Mouse (Mus musculus): ENCODE results near the gene Fam76b.

The Fam76b gene

GRCm38 (mm10) chr9:13871631-13872030 lies 44.1 kb downstream of the Fam76b start:
- DNase-seq (ENCODE audit: low read depth), result no peak

GRCm38 (mm10) chr9:13874359-13874758 lies 46.8 kb downstream of the Fam76b start:
- no peak for DNase-seq (ENCODE audit: low read depth)

GRCm38 (mm10) chr9:13875340-13875739 lies 47.8 kb downstream of the Fam76b start:
- DNase-seq (ENCODE audit: low read depth), result no peak

DNA sequence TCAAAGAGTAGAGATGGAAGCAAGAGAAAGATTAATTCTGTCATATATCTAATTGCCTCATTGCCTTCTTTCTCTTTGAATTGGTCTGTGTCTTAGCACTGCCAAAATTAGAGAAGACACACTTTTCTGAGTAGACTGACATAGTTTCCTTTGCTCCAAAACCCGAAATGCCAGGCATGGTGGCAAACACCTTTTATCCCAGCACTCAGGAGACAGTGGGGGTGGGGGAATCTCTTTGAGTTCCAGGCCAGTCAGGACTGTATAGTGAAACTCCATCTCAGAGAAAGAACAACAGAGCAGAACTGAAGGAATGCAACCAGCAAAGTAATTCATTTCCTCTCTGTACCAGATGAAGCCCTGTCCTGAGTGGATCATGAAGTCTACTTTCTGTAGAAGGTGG lies 53.2 kb downstream of the Fam76b start:
- no peak for DNase-seq (ENCODE audit: low read depth)

GRCm38 (mm10) chr9:13882478-13882877 lies 55.0 kb downstream of the Fam76b start:
- DNase-seq (ENCODE audit: low read depth), result no peak

GRCm38 (mm10) chr9:13888981-13889380 lies 61.5 kb downstream of the Fam76b start:
- no peak for DNase-seq (ENCODE audit: low read depth)

- DNase-seq (ENCODE audit: low read depth), result peak; percentile 4
These were observed 62.1 kb downstream of the Fam76b start for GRCm38 (mm10) chr9:13889657-13890056.

DNA sequence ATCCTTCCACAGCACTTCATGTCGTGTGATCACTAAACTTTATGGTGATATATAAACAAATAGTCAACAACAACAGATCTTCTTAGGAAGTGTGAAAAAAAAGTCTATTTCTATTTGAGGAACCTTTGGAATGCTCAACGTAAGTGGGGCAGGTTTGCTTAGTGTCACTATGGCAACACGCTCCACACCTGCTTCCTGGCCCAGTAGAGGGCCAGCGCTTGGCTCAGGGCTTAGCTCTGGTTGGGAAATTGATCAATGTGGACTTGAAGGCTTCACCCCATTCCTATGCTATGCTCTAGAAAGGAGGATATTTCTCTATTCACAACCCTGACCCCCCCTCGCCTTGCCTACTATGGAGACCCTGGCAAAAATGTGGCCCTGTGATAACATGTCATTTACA lies 62.7 kb downstream of the Fam76b start:
- no peak for DNase-seq (ENCODE audit: low read depth)

GRCm38 (mm10) chr9:13891888-13892287 lies 64.4 kb downstream of the Fam76b start:
- DNase-seq (ENCODE audit: low read depth), result no peak

GRCm38 (mm10) chr9:13893044-13893443 lies 65.5 kb downstream of the Fam76b start:
- DNase-seq (ENCODE audit: low read depth), result no peak

GRCm38 (mm10) chr9:13894491-13894890 lies 67.0 kb downstream of the Fam76b start:
- DNase-seq (ENCODE audit: low read depth), result no peak

- DNase-seq (ENCODE audit: low read depth), result no peak
These were observed 67.4 kb downstream of the Fam76b start for GRCm38 (mm10) chr9:13894936-13895335.

- no peak for DNase-seq (ENCODE audit: low read depth)
These were observed 68.5 kb downstream of the Fam76b start for GRCm38 (mm10) chr9:13896055-13896454.

GRCm38 (mm10) chr9:13898510-13899305 lies 71.2 kb downstream of the Fam76b start:
- no peak for DNase-seq (ENCODE audit: low read depth)

GRCm38 (mm10) chr9:13902030-13902429 lies 74.5 kb downstream of the Fam76b start:
- DNase-seq (ENCODE audit: low read depth), result no peak

- no peak for DNase-seq (ENCODE audit: low read depth)
These were observed 76.7 kb downstream of the Fam76b start for GRCm38 (mm10) chr9:13904091-13904779.
